Mouse (Mus musculus): ENCODE results near the gene 2210017I01Rik.

The 2210017I01Rik gene

DNA sequence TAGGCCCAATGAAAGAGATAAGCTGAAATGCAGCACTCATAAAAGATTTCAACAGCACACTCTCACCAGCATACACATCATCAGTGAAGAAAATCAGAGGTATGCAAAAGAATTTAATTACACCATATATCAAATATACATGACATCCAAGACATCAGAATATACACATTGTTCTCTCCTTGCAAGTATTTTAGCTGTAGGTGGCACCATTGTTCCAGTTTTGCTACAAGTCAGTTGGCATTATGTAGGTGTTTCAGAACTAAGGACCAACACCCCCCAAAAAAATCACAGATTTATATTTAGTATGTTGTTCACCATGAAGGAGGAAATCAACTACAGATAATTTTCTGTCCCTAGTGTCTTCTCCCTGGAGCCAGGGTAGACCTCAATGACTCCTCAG lies 41.9 kb downstream of the 2210017I01Rik start:
- DNase-seq (ENCODE audit: low read depth) = no peak
